In genomic region chr1:189661856-189662255, GRCm38 (mm10) we compare ENCODE assay signal across 8 mouse cellular contexts. TPM values are rescaled to one million over a fixed set of nuclear protein-coding genes. Genes with fewer than 3 reads are reported as not detected.
DNase-seq lines count a peak whose midpoint lies in the region; ATAC-seq and TF ChIP-seq lines count a peak whose summit lies in the region.

No protein-coding gene starts in this region.

- H3K4me2 ChIP-seq in heart, embryonic 11.5 days = no peak overlapping the region

- H3K27me3 ChIP-seq in heart, embryonic 11.5 days (ENCODE audit: control insufficient read depth, insufficient read depth, low read length) = no peaks in the 10 kb centered on the region
- H3K27me3 ChIP-seq in spleen, adult 2 months (ENCODE audit: control insufficient read depth, insufficient read depth, low read length) = no peaks in the 10 kb centered on the region

- ATAC-seq in heart, embryonic 11.5 days (replicated peaks; ENCODE audit: insufficient number of reproducible peaks, low FRiP score, low TSS enrichment) = no peak

- no peak overlapping the region for H3K27ac ChIP-seq in heart, embryonic 11.5 days (ENCODE audit: low read depth, low read length)
- no peak overlapping the region for H3K27ac ChIP-seq in spleen, adult 2 months (ENCODE audit: insufficient read depth, low read length)

- peak; percentile 49 for DNase-seq in heart, adult 8-10 months (ENCODE audit: low spot score)
- peak; percentile 15 to 20 for DNase-seq in spleen, adult 2 months (ENCODE audit: low read depth in 1 of 2, low spot score in 2 of 2)
- DNase-seq in spleen, postnatal 14 days (ENCODE audit: low spot score in 2 of 2) = no peak
- DNase-seq in brain, adult 2 months (ENCODE audit: low read depth, low spot score) = peak; percentile 71
- peak; percentile 31 for DNase-seq in hindlimb bud, embryonic 11.5 days (ENCODE audit: extremely low spot score, low read depth, low spot score)
- peak; percentile 77 for DNase-seq in retina, embryonic 14.5 days (ENCODE audit: low spot score)
- no peak for DNase-seq in frontal cortex, postnatal 10 days (ENCODE audit: low spot score in 2 of 2)

- H3K9ac ChIP-seq in heart, embryonic 11.5 days (ENCODE audit: low read depth, low read length) = no peak overlapping the region

- no peaks in the 10 kb centered on the region for H3K4me1 ChIP-seq in heart, embryonic 11.5 days (ENCODE audit: control insufficient read depth, insufficient read depth, low read length)
- H3K4me1 ChIP-seq in spleen, adult 2 months (ENCODE audit: control insufficient read depth, insufficient read depth, insufficient read length) = no peaks in the 10 kb centered on the region

- H3K4me3 ChIP-seq in heart, embryonic 11.5 days (ENCODE audit: low read depth, low read length) = no peak overlapping the region
- no peak overlapping the region for H3K4me3 ChIP-seq in spleen, adult 2 months (ENCODE audit: extremely low read depth, insufficient read depth, insufficient read length)

- H3K9me3 ChIP-seq in heart, embryonic 11.5 days (replicated peaks; ENCODE audit: control insufficient read depth, low read length) = no peaks in the 10 kb centered on the region

- TF ChIP-seq POLR2A in spleen, adult 2 months (IDR thresholded peaks at IDR 0.05; ENCODE audit: low read depth, low read length) = no peak

- peaks cover 12% of the 10 kb centered on the region for H3K36me3 ChIP-seq in heart, embryonic 11.5 days (ENCODE audit: control insufficient read depth, insufficient read depth, low read length)
- H3K36me3 ChIP-seq in spleen, adult 2 months (ENCODE audit: control insufficient read depth, insufficient read depth, low read length) = no peaks in the 10 kb centered on the region

- peak; percentile 2; the same call in 1 of the 2 replicates for TF ChIP-seq CTCF in spleen, adult 2 months (IDR thresholded peaks at IDR 0.05; ENCODE audit: extremely low read depth, insufficient read depth, insufficient read length, insufficient replicate concordance)

RNA-seq across cellular contexts. Expression of gene Cenpf, which starts 26.0 kb away (rescaled TPM):
- 10 to 100 TPM in 2 of 4 experiments, 1 to 10 TPM in 2; 3.9 to 14.9 (median 10.7) TPM for total RNA-seq in heart, adult 8-10 months (2022)
- 57.2 and 72.6 TPM in 2 replicates for polyA plus RNA-seq in heart, embryonic 11.5 days (2014; fragmentation: Nextera tagmentation; extraction: Ambion mirVana)
- 0.58 and 1.7 TPM in 2 replicates for polyA plus RNA-seq in spleen, adult 2 months (2012; rRNA removed)

Comparison
In these comparisons a context has a peak if more than half of its experiments do, and no peak if none do; other contexts are left out.
1. DNase-seq: peak in heart, adult 8-10 months (single experiment), spleen, adult 2 months (2 of 2), brain, adult 2 months (single experiment), hindlimb bud, embryonic 11.5 days (single experiment) and retina, embryonic 14.5 days (single experiment); none in spleen, postnatal 14 days (0 of 2) and frontal cortex, postnatal 10 days (0 of 2).
2. RNA of gene Cenpf, which starts 26.0 kb away (polyA plus RNA-seq): 57.2 to 72.6 TPM in heart, embryonic 11.5 days; 0.58 to 1.7 TPM in spleen, adult 2 months; every median in the first group is over 10 times any median in the second.